Mouse (Mus musculus): ENCODE results near the gene Gm21304. TPM values are rescaled to one million over a fixed set of nuclear protein-coding genes. Genes with fewer than 3 reads are reported as not detected.
"Not testable (repeated sequence)": the region's sequence is repeated elsewhere in the genome, so short reads cannot be mapped to it uniquely, and the experiment has no call there.

Gm21304 gene
- polyA plus RNA-seq (2015; fragmentation: Nextera tagmentation; extraction: Ambion mirVana), result not detected in 2 replicates

- not testable (repeated sequence) for ATAC-seq (replicated peaks); H3K27me3 ChIP-seq; H3K4me3 ChIP-seq; H3K36me3 ChIP-seq; H3K4me1 ChIP-seq; H3K4me2 ChIP-seq (replicated peaks); H3K9me3 ChIP-seq; H3K9ac ChIP-seq (replicated peaks); H3K27ac ChIP-seq (replicated peaks)
- no CpG with 5 or more reads among the region's 3 CpGs for WGBS
Observed at GRCm38 (mm10) chr10:104168215-104168614, at the start of gene Gm21304. Gene Gm21304, plus strand, starts transcription at chr10:104168515.

GRCm38 (mm10) chr10:104142687-104143086 is 25.6 kb upstream of the Gm21304 start, which contains the start of gene Gm21293:
Gene Gm21293, plus strand, starts transcription at chr10:104142987.
- WGBS, result no CpG with 5 or more reads among the region's 3 CpGs
- ATAC-seq (replicated peaks); H3K9ac ChIP-seq (replicated peaks): not testable (repeated sequence)

GRCm38 (mm10) chr10:104151197-104151596 is 17.1 kb upstream of the Gm21304 start, which contains the start of gene Gm6763:
Gene Gm6763, plus strand, starts transcription at chr10:104151497.
- not testable (repeated sequence) for H3K4me2 ChIP-seq (replicated peaks); H3K27me3 ChIP-seq; H3K27ac ChIP-seq (replicated peaks); H3K4me3 ChIP-seq; H3K36me3 ChIP-seq; H3K9me3 ChIP-seq; ATAC-seq (replicated peaks); H3K4me1 ChIP-seq; H3K9ac ChIP-seq (replicated peaks)
- no CpG with 5 or more reads among the region's 3 CpGs for WGBS

More at GRCm38 (mm10) chr10:104142687-104143086, 25.6 kb upstream of the Gm21304 start, which contains the start of gene Gm21293:
- H3K9me3 ChIP-seq; H3K4me2 ChIP-seq (replicated peaks); H3K27ac ChIP-seq (replicated peaks); H3K36me3 ChIP-seq; H3K4me3 ChIP-seq; H3K27me3 ChIP-seq; H3K4me1 ChIP-seq: not testable (repeated sequence)

GRCm38 (mm10) chr10:104159706-104160105 is 8.6 kb upstream of the Gm21304 start, which contains the start of gene Gm8764:
Gene Gm8764, plus strand, starts transcription at chr10:104160006.
- WGBS, result no CpG with 5 or more reads among the region's 3 CpGs
- not testable (repeated sequence) for H3K27ac ChIP-seq (replicated peaks); H3K4me2 ChIP-seq (replicated peaks); ATAC-seq (replicated peaks); H3K36me3 ChIP-seq; H3K9ac ChIP-seq (replicated peaks); H3K4me1 ChIP-seq; H3K27me3 ChIP-seq; H3K4me3 ChIP-seq; H3K9me3 ChIP-seq

DNA sequence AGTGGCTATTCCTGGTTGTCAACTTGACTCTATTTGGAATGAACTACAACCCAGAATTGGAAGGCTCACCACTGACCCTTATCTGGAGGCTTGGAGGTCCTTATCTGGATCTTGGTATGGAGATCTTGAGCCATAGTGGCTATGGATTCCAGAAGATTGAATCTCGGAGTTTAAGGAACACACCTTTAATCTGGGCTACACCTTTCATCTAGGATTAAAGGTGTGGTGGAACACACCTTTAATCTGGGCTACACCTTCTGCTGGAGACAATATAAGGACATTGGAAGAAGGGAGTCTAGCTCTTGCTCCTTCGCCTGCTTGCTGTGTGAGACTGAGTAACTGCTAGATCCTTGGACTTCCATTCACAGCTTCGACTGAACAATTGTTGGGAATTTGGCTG is 8.4 kb downstream of the Gm21304 start, which contains the start of gene Gm21312:
Gene Gm21312 (plus strand): TSS at position 301 of the 400 bp plus-strand sequence.
- not testable (repeated sequence) for H3K4me1 ChIP-seq; H3K4me2 ChIP-seq (replicated peaks); H3K36me3 ChIP-seq; H3K4me3 ChIP-seq; H3K9ac ChIP-seq (replicated peaks); H3K9me3 ChIP-seq; ATAC-seq (replicated peaks); H3K27me3 ChIP-seq; H3K27ac ChIP-seq (replicated peaks)
- WGBS, result no CpG with 5 or more reads among the region's 3 CpGs

GRCm38 (mm10) chr10:104185233-104185632 is 16.9 kb downstream of the Gm21304 start, which contains the start of gene Gm20765:
Gene Gm20765, plus strand, starts transcription at chr10:104185533.
- H3K9ac ChIP-seq (replicated peaks); H3K4me1 ChIP-seq; H3K4me3 ChIP-seq; H3K27ac ChIP-seq (replicated peaks); ATAC-seq (replicated peaks); H3K9me3 ChIP-seq; H3K4me2 ChIP-seq (replicated peaks); H3K36me3 ChIP-seq; H3K27me3 ChIP-seq: not testable (repeated sequence)
- no CpG with 5 or more reads among the region's 3 CpGs for WGBS

GRCm38 (mm10) chr10:104193742-104194141 is 25.4 kb downstream of the Gm21304 start, which contains the start of gene Gm4340:
Gene Gm4340, plus strand, starts transcription at chr10:104194042.
- not testable (repeated sequence) for H3K4me2 ChIP-seq (replicated peaks); H3K27me3 ChIP-seq; ATAC-seq (replicated peaks)

GRCm38 (mm10) chr10:104209655-104210054 is 41.3 kb downstream of the Gm21304 start:
- Histone ChIP-seq H3K9me3 (no peaks in the 10 kb centered on the region), H3K36me3 (no peaks in the 10 kb centered on the region), H3K4me2 (replicated peaks) (no peak overlapping the region), H3K4me1 (no peaks in the 10 kb centered on the region), H3K27ac (replicated peaks) (no peak overlapping the region), H3K27me3 (no peaks in the 10 kb centered on the region), H3K4me3 (no peak overlapping the region), H3K9ac (replicated peaks) (no peak overlapping the region)
- 80% methylated on average over 1 of the region's 1 CpGs for WGBS
- ATAC-seq (replicated peaks), result no peak; the same call in 1 of the 2 replicates

More at GRCm38 (mm10) chr10:104193742-104194141, 25.4 kb downstream of the Gm21304 start, which contains the start of gene Gm4340:
- H3K9me3 ChIP-seq; H3K36me3 ChIP-seq; H3K4me1 ChIP-seq; H3K4me3 ChIP-seq; H3K9ac ChIP-seq (replicated peaks); H3K27ac ChIP-seq (replicated peaks): not testable (repeated sequence)
- WGBS, result no CpG with 5 or more reads among the region's 3 CpGs

GRCm38 (mm10) chr10:104210268-104210990 is 42.1 kb downstream of the Gm21304 start:
- peak; percentile 48; the same call in 1 of the 2 replicates for ATAC-seq (replicated peaks)
- no peak overlapping the region for H3K4me2 ChIP-seq (replicated peaks)
- WGBS, result 61% methylated on average over 3 of the region's 3 CpGs

DNA sequence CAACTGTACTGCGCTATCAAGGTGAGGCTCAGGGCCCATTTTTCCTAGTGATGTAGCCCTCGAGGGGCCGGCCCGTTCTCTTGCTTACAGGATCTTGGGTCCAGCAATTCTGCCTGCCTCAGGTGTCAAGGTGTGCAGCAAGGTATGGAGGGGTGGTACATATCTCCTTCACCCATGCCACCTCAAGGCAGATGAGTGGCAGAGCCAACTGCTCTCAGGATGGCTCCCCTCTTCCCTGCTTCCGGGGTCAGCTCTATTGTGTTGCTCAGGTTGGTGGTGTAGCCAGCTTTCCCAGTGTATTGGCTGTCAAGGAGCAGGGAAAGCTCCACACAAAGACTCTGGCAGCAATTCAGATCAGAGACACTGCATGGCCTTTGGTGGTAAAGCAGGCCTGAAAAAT is 46.2 kb downstream of the Gm21304 start:
- Histone ChIP-seq H3K27ac (replicated peaks) (no peak overlapping the region), H3K4me1 (no peaks in the 10 kb centered on the region), H3K4me2 (replicated peaks) (no peak overlapping the region), H3K36me3 (no peaks in the 10 kb centered on the region), H3K4me3 (no peak overlapping the region), H3K27me3 (no peaks in the 10 kb centered on the region), H3K9ac (replicated peaks) (no peak overlapping the region), H3K9me3 (no peaks in the 10 kb centered on the region)
- ATAC-seq (replicated peaks), result no peak
- WGBS, result 87% methylated on average over 5 of the region's 5 CpGs

More at GRCm38 (mm10) chr10:104210268-104210990, 42.1 kb downstream of the Gm21304 start:
- no peaks in the 10 kb centered on the region for H3K27me3 ChIP-seq
- H3K9ac ChIP-seq (replicated peaks), result no peak overlapping the region
- no peak overlapping the region for H3K4me3 ChIP-seq
- no peaks in the 10 kb centered on the region for H3K9me3 ChIP-seq
- H3K4me1 ChIP-seq, result no peaks in the 10 kb centered on the region
- H3K27ac ChIP-seq (replicated peaks), result no peak overlapping the region
- H3K36me3 ChIP-seq, result no peaks in the 10 kb centered on the region

Data from forebrain, embryonic 15.5 days (tissue).